Mouse (Mus musculus) neural tube, embryonic 13.5 days (tissue): ENCODE results near the gene Dtl. TPM values are rescaled to one million over a fixed set of nuclear protein-coding genes. Genes with fewer than 3 reads are reported as not detected.

Experiments
- ATAC-seq: fragments of 200-750 bp; cut with Nextera tagmentation; 2 replicates; pipeline ENCODE4 v1.8.0; 2017; ENCODE audit warnings: low read depth, mild to moderate bottlenecking, moderate TSS enrichment, moderate library complexity
- H3K27ac ChIP-seq: fragments of 300-500 bp; sonication (generic); replicated peaks from 2 replicates; pipeline ENCODE4 v1.5.1; 2015; ENCODE audit warnings: moderate library complexity, mild to moderate bottlenecking, inconsistent platforms
- H3K27me3 ChIP-seq: fragments of 300-500 bp; sonication (generic); 2 replicates; pipeline ENCODE4 v1.6.1; 2015; ENCODE audit warnings: mild to moderate bottlenecking, inconsistent platforms
- H3K36me3 ChIP-seq: fragments of 300-500 bp; sonication (generic); 2 replicates; pipeline ENCODE4 v1.6.1; 2015; ENCODE audit warnings: mild to moderate bottlenecking, inconsistent platforms
- H3K4me1 ChIP-seq: fragments of 300-500 bp; sonication (generic); replicated peaks from 2 replicates; pipeline ENCODE4 v1.6.1; 2015; ENCODE audit warnings: inconsistent platforms
- H3K4me2 ChIP-seq: fragments of 300-500 bp; sonication (generic); 2 replicates; pipeline ENCODE4 v1.6.1; 2015; ENCODE audit warnings: inconsistent platforms, mild to moderate bottlenecking, moderate library complexity
- H3K4me3 ChIP-seq: fragments of 300-500 bp; sonication (generic); 2 replicates; pipeline ENCODE4 v1.5.1; 2015; ENCODE audit warnings: mild to moderate bottlenecking, inconsistent platforms
- H3K9ac ChIP-seq: fragments of 300-500 bp; sonication (generic); 2 replicates; pipeline ENCODE4 v1.6.1; 2015; ENCODE audit warnings: moderate library complexity, mild to moderate bottlenecking, inconsistent platforms
- H3K9me3 ChIP-seq: fragments of 300-500 bp; sonication (generic); 2 replicates; pipeline ENCODE4 v1.6.1; 2016; ENCODE audit warnings: inconsistent platforms
- WGBS: fragments of 180-500 bp; shearing (Covaris S2); methylation state at CpG from one replicate; pipeline ENCODE4 v1.1.7; 2015; 5-methylcytosine and 5-hydroxymethylcytosine counted together
- polyA plus RNA-seq: library from polyadenylated mRNA; unstranded; fragments of >200 nt; fragmentation: Nextera tagmentation; extraction: Ambion mirVana; gene quantifications from 2 replicates; pipeline ENCODE4 v1.2.1, GENCODE M21; 2015

Gene Dtl
- polyA plus RNA-seq, 1 experiment from 2014 or later, result 6.5 TPM

- H3K9me3 ChIP-seq, result no peaks in the 10 kb centered on the region
- peak overlapping the region; percentile 83 for H3K4me3 ChIP-seq
- peaks cover 37% of the 10 kb centered on the region for H3K4me1 ChIP-seq
- ATAC-seq, result no peak
- peak overlapping the region; percentile 92 for H3K4me2 ChIP-seq
- no peaks in the 10 kb centered on the region; the same call in 1 of the 2 replicates for H3K36me3 ChIP-seq
- no peaks in the 10 kb centered on the region for H3K27me3 ChIP-seq
- 2% methylated on average over 13 of the region's 13 CpGs for WGBS
- peak overlapping the region; percentile 68 for H3K9ac ChIP-seq
- peak overlapping the region; percentile 76; the same call in 1 of the 2 replicates for H3K27ac ChIP-seq
Observed at GRCm38 (mm10) chr1:191573906-191574639, 1.3 kb downstream of the Dtl start.

GRCm38 (mm10) chr1:191570415-191570814, 4.9 kb downstream of the Dtl start:
- Histone ChIP-seq H3K27ac (no peak overlapping the region), H3K9me3 (no peaks in the 10 kb centered on the region), H3K9ac (no peak overlapping the region), H3K4me2 (no peak overlapping the region), H3K36me3 (peaks cover 5% of the 10 kb centered on the region; the same call in 1 of the 2 replicates), H3K4me3 (no peak overlapping the region), H3K4me1 (peaks cover 12% of the 10 kb centered on the region), H3K27me3 (no peaks in the 10 kb centered on the region)
- ATAC-seq, result no peak
- WGBS, result 93% methylated on average over 3 of the region's 3 CpGs

GRCm38 (mm10) chr1:191569625-191570024, 5.7 kb downstream of the Dtl start:
- Histone ChIP-seq H3K9me3 (no peaks in the 10 kb centered on the region), H3K36me3 (peaks cover 5% of the 10 kb centered on the region; the same call in 1 of the 2 replicates), H3K9ac (no peak overlapping the region), H3K4me3 (no peak overlapping the region), H3K4me2 (no peak overlapping the region), H3K27me3 (no peaks in the 10 kb centered on the region), H3K27ac (no peak overlapping the region), H3K4me1 (peaks cover 7% of the 10 kb centered on the region)
- ATAC-seq, result no peak
- 98% methylated on average over 2 of the region's 2 CpGs for WGBS

- 91% methylated on average over 1 of the region's 1 CpGs for WGBS
- ATAC-seq, result no peak
- Histone ChIP-seq H3K4me1 (no peaks in the 10 kb centered on the region), H3K9ac (no peak overlapping the region), H3K27me3 (no peaks in the 10 kb centered on the region), H3K36me3 (peaks cover 5% of the 10 kb centered on the region; the same call in 1 of the 2 replicates), H3K4me2 (no peak overlapping the region), H3K27ac (no peak overlapping the region), H3K9me3 (no peaks in the 10 kb centered on the region), H3K4me3 (no peak overlapping the region)
Observed at GRCm38 (mm10) chr1:191567859-191568258, 7.5 kb downstream of the Dtl start.

GRCm38 (mm10) chr1:191562823-191563365, 12.4 kb downstream of the Dtl start:
- Histone ChIP-seq H3K4me1 (no peaks in the 10 kb centered on the region), H3K27ac (no peak overlapping the region), H3K4me2 (no peak overlapping the region), H3K4me3 (no peak overlapping the region), H3K9ac (no peak overlapping the region), H3K9me3 (no peaks in the 10 kb centered on the region), H3K27me3 (no peaks in the 10 kb centered on the region), H3K36me3 (no peaks in the 10 kb centered on the region)
- 71% methylated on average over 6 of the region's 6 CpGs for WGBS
- ATAC-seq, result no peak

- no peaks in the 10 kb centered on the region for H3K27me3 ChIP-seq
- H3K9me3 ChIP-seq, result no peaks in the 10 kb centered on the region
- no peak overlapping the region for H3K4me3 ChIP-seq
- no peaks in the 10 kb centered on the region for H3K36me3 ChIP-seq
- H3K4me2 ChIP-seq, result no peak overlapping the region
- ATAC-seq, result no peak
- 94% methylated on average over 5 of the region's 5 CpGs for WGBS
- no peak overlapping the region for H3K27ac ChIP-seq
- no peaks in the 10 kb centered on the region for H3K4me1 ChIP-seq
- no peak overlapping the region for H3K9ac ChIP-seq
Observed at GRCm38 (mm10) chr1:191559779-191560178, 15.6 kb downstream of the Dtl start.

- 86% methylated on average over 8 of the region's 8 CpGs for WGBS
Observed at GRCm38 (mm10) chr1:191557109-191557508, 18.2 kb downstream of the Dtl start.

GRCm38 (mm10) chr1:191550786-191551185, 24.6 kb downstream of the Dtl start:
- Histone ChIP-seq H3K36me3 (no peaks in the 10 kb centered on the region), H3K27ac (no peak overlapping the region)
- ATAC-seq, result no peak

More at GRCm38 (mm10) chr1:191557109-191557508, 18.2 kb downstream of the Dtl start:
- Histone ChIP-seq H3K4me3 (no peak overlapping the region), H3K27ac (no peak overlapping the region), H3K36me3 (no peaks in the 10 kb centered on the region), H3K9me3 (no peaks in the 10 kb centered on the region), H3K27me3 (no peaks in the 10 kb centered on the region), H3K9ac (no peak overlapping the region), H3K4me2 (no peak overlapping the region), H3K4me1 (no peaks in the 10 kb centered on the region)
- no peak for ATAC-seq

GRCm38 (mm10) chr1:191543747-191544146, 31.6 kb downstream of the Dtl start:
- 91% methylated on average over 3 of the region's 3 CpGs for WGBS

More at GRCm38 (mm10) chr1:191550786-191551185, 24.6 kb downstream of the Dtl start:
- 71% methylated on average over 4 of the region's 4 CpGs for WGBS
- Histone ChIP-seq H3K4me2 (no peak overlapping the region), H3K4me1 (no peaks in the 10 kb centered on the region), H3K4me3 (no peak overlapping the region), H3K9me3 (no peaks in the 10 kb centered on the region), H3K27me3 (no peaks in the 10 kb centered on the region), H3K9ac (no peak overlapping the region)

GRCm38 (mm10) chr1:191541619-191542018, 33.7 kb downstream of the Dtl start:
- H3K27me3 ChIP-seq, result no peaks in the 10 kb centered on the region
- H3K9ac ChIP-seq, result no peak overlapping the region
- no peaks in the 10 kb centered on the region for H3K9me3 ChIP-seq
- no peak for ATAC-seq
- 95% methylated on average over 4 of the region's 4 CpGs for WGBS
- H3K36me3 ChIP-seq, result peaks cover 12% of the 10 kb centered on the region; the same call in 1 of the 2 replicates
- H3K4me3 ChIP-seq, result no peak overlapping the region
- H3K4me1 ChIP-seq, result no peaks in the 10 kb centered on the region
- no peak overlapping the region for H3K4me2 ChIP-seq
- no peak overlapping the region for H3K27ac ChIP-seq

More at GRCm38 (mm10) chr1:191543747-191544146, 31.6 kb downstream of the Dtl start:
- Histone ChIP-seq H3K27me3 (no peaks in the 10 kb centered on the region), H3K4me3 (no peak overlapping the region), H3K4me2 (no peak overlapping the region), H3K9me3 (no peaks in the 10 kb centered on the region), H3K27ac (no peak overlapping the region), H3K9ac (no peak overlapping the region), H3K36me3 (peaks cover 12% of the 10 kb centered on the region; the same call in 1 of the 2 replicates), H3K4me1 (no peaks in the 10 kb centered on the region)
- ATAC-seq, result no peak

GRCm38 (mm10) chr1:191541014-191541413, 34.3 kb downstream of the Dtl start:
- peaks cover 12% of the 10 kb centered on the region; the same call in 1 of the 2 replicates for H3K36me3 ChIP-seq
- no peak overlapping the region for H3K9ac ChIP-seq
- H3K27me3 ChIP-seq, result no peaks in the 10 kb centered on the region
- no peak overlapping the region for H3K4me2 ChIP-seq
- H3K27ac ChIP-seq, result no peak overlapping the region
- 94% methylated on average over 9 of the region's 9 CpGs for WGBS
- H3K4me3 ChIP-seq, result no peak overlapping the region
- no peaks in the 10 kb centered on the region for H3K4me1 ChIP-seq
- no peak for ATAC-seq
- no peaks in the 10 kb centered on the region for H3K9me3 ChIP-seq

- whole genome bisulfite sequencing, result 74% methylated on average over 2 of the region's 2 CpGs
- ATAC-seq, result no peak
- no peak overlapping the region for H3K9ac ChIP-seq
- peaks cover 12% of the 10 kb centered on the region; the same call in 1 of the 2 replicates for H3K36me3 ChIP-seq
- H3K4me2 ChIP-seq, result no peak overlapping the region
- no peak overlapping the region for H3K4me3 ChIP-seq
- no peak overlapping the region for H3K27ac ChIP-seq
- no peaks in the 10 kb centered on the region for H3K9me3 ChIP-seq
- H3K27me3 ChIP-seq, result no peaks in the 10 kb centered on the region
- no peaks in the 10 kb centered on the region for H3K4me1 ChIP-seq
Observed at GRCm38 (mm10) chr1:191540300-191540699, 35.0 kb downstream of the Dtl start.
